Comparison of ENCODE assay signal across 29 mouse cellular contexts in the genomic region with DNA sequence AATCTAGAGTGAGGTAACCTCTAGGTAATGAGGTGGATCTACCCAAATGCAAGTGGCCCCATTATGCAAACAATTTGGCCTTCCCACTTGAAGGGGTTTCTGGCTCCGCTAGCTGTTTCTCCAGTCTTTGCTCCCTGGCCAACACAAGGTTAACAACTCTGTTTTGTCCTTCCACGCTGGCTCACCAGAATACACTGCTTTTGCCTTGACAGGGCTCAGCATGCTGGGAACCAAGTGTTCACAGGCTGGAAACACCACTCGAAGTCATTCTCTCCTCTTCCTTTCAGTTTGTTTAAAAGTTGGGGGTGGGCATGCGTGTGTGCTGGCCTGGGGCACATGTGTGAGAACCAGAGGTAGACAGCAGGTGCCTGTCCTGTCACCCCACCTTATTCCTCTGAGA.
DNase-seq lines count a peak whose midpoint lies in the region; ATAC-seq lines count a peak whose summit lies in the region.
"Had no signal": no experiment of that assay in that cellular context is flagged by ENCODE, and none has a peak within 500 bp of the region (broad histone marks: within the 10 kb centered on the region; RNA-seq: fewer than 3 reads in every experiment).

No protein-coding gene starts in this region.

- ATAC-seq in forebrain, embryonic 13.5 days, result 0 out of 2 replicates have a peak, but pooled peaks have one; percentile 19
- no peak for ATAC-seq in forebrain, embryonic 11.5 days (replicated peaks; ENCODE audit: low FRiP score)
- no peak for ATAC-seq in megakaryocyte, adult 5-6 weeks (ENCODE audit: poor library complexity, severe bottlenecking)
- ATAC-seq in forebrain, embryonic 16.5 days, result peak; percentile 54; the same call in 1 of the 2 replicates
- ATAC-seq in midbrain, embryonic 16.5 days, result no peak
- ATAC-seq: intestine, embryonic 16.5 days had no signal

- 0 out of 2 replicates have a peak overlapping the region, but pooled peaks have one; percentile 0 for H3K9ac ChIP-seq in forebrain, embryonic 13.5 days
- no peak overlapping the region for H3K9ac ChIP-seq in forebrain, embryonic 11.5 days (ENCODE audit: low read length)
- H3K9ac ChIP-seq in forebrain, embryonic 16.5 days (replicated peaks; ENCODE audit: low read depth, low read length), result no peak overlapping the region
- H3K9ac ChIP-seq in midbrain, embryonic 16.5 days (ENCODE audit: low read depth, low read length), result no peak overlapping the region
- H3K9ac ChIP-seq: heart, embryonic 12.5 days; hindbrain, embryonic 13.5 days; limb, embryonic 15.5 days; liver, embryonic 13.5 days; neural tube, embryonic 12.5 days had no signal

- H3K4me3 ChIP-seq in forebrain, embryonic 13.5 days, result no peak overlapping the region
- H3K4me3 ChIP-seq in forebrain, embryonic 11.5 days (ENCODE audit: low read depth, low read length), result no peak overlapping the region
- peak overlapping the region; percentile 50 for H3K4me3 ChIP-seq in megakaryocyte, embryonic 14.5 days (replicated peaks)
- no peak overlapping the region for H3K4me3 ChIP-seq in forebrain, embryonic 16.5 days (replicated peaks; ENCODE audit: low read length)
- no peak overlapping the region for H3K4me3 ChIP-seq in midbrain, embryonic 16.5 days (ENCODE audit: low read depth, low read length)
- H3K4me3 ChIP-seq: erythroblast, embryonic 14.5 days; heart, embryonic 12.5 days; hindbrain, embryonic 13.5 days; limb, embryonic 15.5 days; liver, embryonic 13.5 days; myocyte; neural tube, embryonic 12.5 days had no signal

- peak overlapping the region; percentile 32 for H3K27ac ChIP-seq in forebrain, embryonic 13.5 days
- no peak overlapping the region for H3K27ac ChIP-seq in forebrain, embryonic 11.5 days (ENCODE audit: low read depth, low read length)
- no peak overlapping the region for H3K27ac ChIP-seq in forebrain, embryonic 16.5 days (ENCODE audit: low read length)
- H3K27ac ChIP-seq in midbrain, embryonic 16.5 days (ENCODE audit: low read length), result no peak overlapping the region
- H3K27ac ChIP-seq: hindbrain, embryonic 13.5 days; kidney, postnatal 0 days; limb, embryonic 15.5 days; liver, embryonic 13.5 days; neural tube, embryonic 12.5 days had no signal

- H3K4me2 ChIP-seq in forebrain, embryonic 13.5 days, result no peak overlapping the region
- no peak overlapping the region for H3K4me2 ChIP-seq in forebrain, embryonic 11.5 days (ENCODE audit: low read depth, low read length, severe bottlenecking)
- no peak overlapping the region for H3K4me2 ChIP-seq in forebrain, embryonic 16.5 days (ENCODE audit: low read length)
- H3K4me2 ChIP-seq in midbrain, embryonic 16.5 days (ENCODE audit: low read length), result no peak overlapping the region
- H3K4me2 ChIP-seq: heart, embryonic 12.5 days; hindbrain, embryonic 13.5 days; limb, embryonic 15.5 days; liver, embryonic 13.5 days; midbrain, embryonic 11.5 days; neural tube, embryonic 12.5 days had no signal

- H3K9me3 ChIP-seq in forebrain, embryonic 13.5 days (replicated peaks), result no peaks in the 10 kb centered on the region
- no peaks in the 10 kb centered on the region for H3K9me3 ChIP-seq in forebrain, embryonic 11.5 days (ENCODE audit: control insufficient read depth, low read length)
- H3K9me3 ChIP-seq in megakaryocyte, embryonic 14.5 days, result no peaks in the 10 kb centered on the region
- no peaks in the 10 kb centered on the region for H3K9me3 ChIP-seq in forebrain, embryonic 16.5 days (ENCODE audit: control insufficient read depth, low read length)
- H3K9me3 ChIP-seq in midbrain, embryonic 16.5 days (replicated peaks; ENCODE audit: control insufficient read depth, low read length, poor library complexity, severe bottlenecking), result no peaks in the 10 kb centered on the region
- H3K9me3 ChIP-seq: G1E; heart, embryonic 12.5 days; hindbrain, embryonic 13.5 days; limb, embryonic 15.5 days; liver, embryonic 13.5 days; neural tube, embryonic 12.5 days had no signal

- no peaks in the 10 kb centered on the region for H3K27me3 ChIP-seq in forebrain, embryonic 13.5 days
- H3K27me3 ChIP-seq in forebrain, embryonic 11.5 days (ENCODE audit: control insufficient read depth, insufficient read depth, low read length), result no peaks in the 10 kb centered on the region
- no peaks in the 10 kb centered on the region for H3K27me3 ChIP-seq in megakaryocyte, embryonic 14.5 days (replicated peaks)
- H3K27me3 ChIP-seq in forebrain, embryonic 16.5 days (replicated peaks; ENCODE audit: control insufficient read depth, insufficient read depth, low read length), result no peaks in the 10 kb centered on the region
- H3K27me3 ChIP-seq in midbrain, embryonic 16.5 days (ENCODE audit: control insufficient read depth, insufficient read depth, low read depth, low read length), result no peaks in the 10 kb centered on the region
- H3K27me3 ChIP-seq: heart, embryonic 12.5 days; hindbrain, embryonic 13.5 days; limb, embryonic 15.5 days; liver, embryonic 13.5 days; neural tube, embryonic 12.5 days had no signal

- peaks cover 36% of the 10 kb centered on the region for H3K4me1 ChIP-seq in forebrain, embryonic 13.5 days
- H3K4me1 ChIP-seq in forebrain, embryonic 11.5 days (replicated peaks; ENCODE audit: control insufficient read depth, insufficient read depth, low read length), result 0 out of 2 replicates have a peak, but pooled peaks cover 5% of the 10 kb centered on the region
- H3K4me1 ChIP-seq in megakaryocyte, embryonic 14.5 days, result peaks cover 46% of the 10 kb centered on the region
- peaks cover 10% of the 10 kb centered on the region for H3K4me1 ChIP-seq in forebrain, embryonic 16.5 days (replicated peaks; ENCODE audit: control insufficient read depth, insufficient read depth, low read length)
- H3K4me1 ChIP-seq in midbrain, embryonic 16.5 days (ENCODE audit: control insufficient read depth, insufficient read depth, low read length), result no peaks in the 10 kb centered on the region; the same call in none of the 2 replicates
- H3K4me1 ChIP-seq: neural tube, embryonic 12.5 days had no signal

- WGBS in forebrain, embryonic 13.5 days, result 39% methylated on average over 4 of the region's 4 CpGs
- WGBS in forebrain, embryonic 11.5 days, result 75% methylated on average over 4 of the region's 4 CpGs
- 23% methylated on average over 4 of the region's 4 CpGs for WGBS in forebrain, embryonic 16.5 days
- WGBS in midbrain, embryonic 16.5 days, result 71% methylated on average over 4 of the region's 4 CpGs

- peak; percentile 54 to 79 for DNase-seq in adrenal gland, adult (ENCODE audit: inconsistent age in 2 of 2, low spot score in 1 of 2)
- DNase-seq in adrenal gland, postnatal 4 days (ENCODE audit: low spot score in 2 of 2), result no peak
- DNase-seq in forebrain, embryonic 11.5 days (ENCODE audit: low spot score), result no peak
- DNase-seq: cerebellum, adult 2 months; cerebellum, postnatal 14 days; embryo, embryonic 11 days; gastrocnemius, postnatal 25 days; heart, adult 18-20 months; heart, postnatal 4 days; kidney, adult 8-10 months; kidney, postnatal 4 days; liver, embryonic 13.5 days; lung, postnatal 10 days; thymus, postnatal 4 days had no signal

- H3K36me3 ChIP-seq in forebrain, embryonic 13.5 days (ENCODE audit: poor library complexity, severe bottlenecking), result peaks cover 37% of the 10 kb centered on the region
- no peaks in the 10 kb centered on the region for H3K36me3 ChIP-seq in forebrain, embryonic 11.5 days (ENCODE audit: control insufficient read depth, insufficient read depth, low read length)
- peaks cover 84% of the 10 kb centered on the region for H3K36me3 ChIP-seq in megakaryocyte, embryonic 14.5 days (replicated peaks; ENCODE audit: low read length)
- H3K36me3 ChIP-seq in forebrain, embryonic 16.5 days (ENCODE audit: control insufficient read depth, insufficient read depth), result peaks cover 6% of the 10 kb centered on the region; the same call in 1 of the 2 replicates
- H3K36me3 ChIP-seq in midbrain, embryonic 16.5 days (ENCODE audit: control insufficient read depth, insufficient read depth, low read length), result peaks cover 2% of the 10 kb centered on the region; the same call in 1 of the 2 replicates
- H3K36me3 ChIP-seq: heart, embryonic 12.5 days; limb, embryonic 15.5 days had no signal

Comparison
In these comparisons a context has a peak if more than half of its experiments do, and no peak if none do; other contexts are left out.
1. DNase-seq: peak in adrenal gland, adult (2 of 2); none in adrenal gland, postnatal 4 days (0 of 2) and forebrain, embryonic 11.5 days (single experiment).
2. ATAC-seq: peak in forebrain, embryonic 13.5 days (single experiment) and forebrain, embryonic 16.5 days (single experiment); none in forebrain, embryonic 11.5 days (single experiment), megakaryocyte, adult 5-6 weeks (single experiment) and midbrain, embryonic 16.5 days (single experiment).